Mouse (Mus musculus) C2C12 (cell line): ENCODE measurements around the gene Ankrd63.

Experiments
- CTCF ChIP-seq: IDR thresholded peaks from one replicate; pipeline ENCODE4 v1.5.1; 2011; ENCODE audit not compliant: control insufficient read depth, insufficient read depth, insufficient read length
- MYOG ChIP-seq: IDR thresholded peaks from one replicate; pipeline ENCODE4 v1.6.1; 2011; ENCODE audit not compliant: control insufficient read depth, insufficient read length; ENCODE audit errors: extremely low read depth

GRCm38 (mm10) chr2:118663804-118664766 lies 39.7 kb downstream of the Ankrd63 start:
- TF ChIP-seq CTCF (no peak), MYOG (no peak)
